10 mouse cellular contexts compared by ENCODE assay signal in the genomic region with DNA sequence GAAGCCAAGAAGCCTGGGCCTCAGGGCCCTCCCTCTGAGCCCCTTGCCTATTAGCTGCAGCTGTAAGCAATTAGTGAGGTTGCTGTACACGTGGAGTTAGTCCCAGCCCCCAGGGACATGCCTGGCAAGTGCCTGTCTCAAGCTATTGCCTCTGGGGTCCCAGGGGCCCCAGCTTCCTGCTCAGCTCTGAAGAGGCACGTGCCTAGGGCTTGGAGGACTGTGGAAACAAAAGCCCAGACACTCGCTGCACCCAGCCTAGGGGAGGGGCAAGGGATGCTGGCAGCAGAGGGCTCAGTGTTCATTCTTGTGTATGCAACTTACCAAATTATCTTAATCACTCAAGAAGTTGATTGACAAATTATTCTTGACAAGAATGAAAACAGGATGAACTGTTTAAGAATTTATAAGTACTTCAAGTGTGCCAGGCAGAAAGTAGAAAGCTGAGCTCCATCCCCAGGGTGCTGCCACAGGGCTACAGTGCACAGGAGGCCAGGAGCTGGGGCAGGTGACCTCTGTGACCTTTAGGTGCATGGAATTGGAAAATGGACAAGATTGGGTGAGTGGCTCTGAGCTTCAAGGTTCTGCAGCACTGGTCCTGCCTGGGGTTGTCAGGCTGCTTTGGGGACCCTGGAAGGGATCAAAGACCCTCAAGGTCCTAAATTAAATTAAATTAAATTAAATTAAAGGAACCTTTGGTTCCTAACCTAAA.
DNase-seq lines count a peak whose midpoint lies in the region; ATAC-seq lines count a peak whose summit lies in the region.
"Had no signal": no experiment of that assay in that cellular context is flagged by ENCODE, and none has a peak within 500 bp of the region (broad histone marks: within the 10 kb centered on the region; RNA-seq: fewer than 3 reads in every experiment).

No protein-coding gene starts in this region.

- H3K9ac ChIP-seq in midbrain, embryonic 12.5 days (replicated peaks) = no peak overlapping the region

- no peaks in the 10 kb centered on the region for H3K9me3 ChIP-seq in hindbrain, embryonic 10.5 days
- no peaks in the 10 kb centered on the region for H3K9me3 ChIP-seq in midbrain, embryonic 12.5 days

- no peak overlapping the region for H3K4me3 ChIP-seq in hindbrain, embryonic 10.5 days
- no peak overlapping the region for H3K4me3 ChIP-seq in midbrain, embryonic 12.5 days

- H3K27ac ChIP-seq in hindbrain, embryonic 10.5 days = peak overlapping the region; percentile 77
- no peak overlapping the region for H3K27ac ChIP-seq in midbrain, embryonic 12.5 days (replicated peaks)

- H3K4me1 ChIP-seq in hindbrain, embryonic 10.5 days (replicated peaks) = peaks cover 28% of the 10 kb centered on the region
- peaks cover 15% of the 10 kb centered on the region for H3K4me1 ChIP-seq in midbrain, embryonic 12.5 days

- ATAC-seq in midbrain, embryonic 12.5 days (ENCODE audit: low FRiP score, low read depth) = peak; percentile 88

- 0% methylated on average over 3 of the region's 3 CpGs for WGBS in hindbrain, embryonic 10.5 days
- 2% methylated on average over 3 of the region's 3 CpGs for WGBS in midbrain, embryonic 12.5 days

- H3K27me3 ChIP-seq in hindbrain, embryonic 10.5 days (ENCODE audit: insufficient read depth, poor library complexity, severe bottlenecking) = peaks cover 16% of the 10 kb centered on the region
- H3K27me3 ChIP-seq in midbrain, embryonic 12.5 days = peaks cover 21% of the 10 kb centered on the region

- no peaks in the 10 kb centered on the region for H3K36me3 ChIP-seq in hindbrain, embryonic 10.5 days
- no peaks in the 10 kb centered on the region for H3K36me3 ChIP-seq in midbrain, embryonic 12.5 days

- peak; percentile 37 for DNase-seq in Muller cell, postnatal 12 days (ENCODE audit: inconsistent ontology term)
- peak; percentile 10 for DNase-seq in brain, embryonic 18.5 days (ENCODE audit: low read depth, low spot score)
- DNase-seq in hindbrain, embryonic 10.5 days (ENCODE audit: low spot score) = peak; percentile 65
- no peak for DNase-seq in spleen, postnatal 36 days (ENCODE audit: low spot score in 2 of 2)
- no peak for DNase-seq in layer of hippocampus, postnatal 36 days
- DNase-seq in heart, adult 18-20 months = no peak
- DNase-seq in cerebellum, postnatal 25 days = no peak
- DNase-seq: adrenal gland, postnatal 25 days; gastrocnemius, postnatal 14 days had no signal

- H3K4me2 ChIP-seq in midbrain, embryonic 12.5 days (replicated peaks) = no peak overlapping the region

Comparison
In these comparisons a context has a peak if more than half of its experiments do, and no peak if none do; other contexts are left out.
1. DNase-seq: peak in Muller cell, postnatal 12 days (single experiment), brain, embryonic 18.5 days (single experiment) and hindbrain, embryonic 10.5 days (single experiment); none in spleen, postnatal 36 days (0 of 2), layer of hippocampus, postnatal 36 days (0 of 2), heart, adult 18-20 months (0 of 2) and cerebellum, postnatal 25 days (0 of 2).